Mouse (Mus musculus) heart, postnatal 0 days (tissue): ENCODE data around the gene Slc25a11. TPM values are rescaled to one million over a fixed set of nuclear protein-coding genes. Genes with fewer than 3 reads are reported as not detected.

ENCODE experiments used
- ATAC-seq: fragments of 200-750 bp; cut with Nextera tagmentation; 2 replicates; pipeline ENCODE4 v1.8.0; 2017; ENCODE audit warnings: low read depth, moderate number of reproducible peaks, moderate library complexity; ENCODE audit not compliant: insufficient read depth
- DNase-seq: peaks from one replicate; pipeline ENCODE4 v3.0.0-alpha.2; 2016; ENCODE audit warnings: low spot score
- H3K27ac ChIP-seq: fragments of 300-500 bp; sonication (generic); 2 replicates; pipeline ENCODE4 v1.5.1; 2014; ENCODE audit warnings: low read depth, mild to moderate bottlenecking
- H3K27me3 ChIP-seq: fragments of 300-500 bp; sonication (generic); 2 replicates; pipeline ENCODE4 v1.6.1; 2014; ENCODE audit warnings: low read length, mixed read lengths; ENCODE audit not compliant: control insufficient read depth, insufficient read depth
- H3K36me3 ChIP-seq: fragments of 300-500 bp; sonication (generic); replicated peaks from 2 replicates; pipeline ENCODE4 v1.6.1; 2014; ENCODE audit warnings: low read length, mixed read lengths; ENCODE audit not compliant: control insufficient read depth, insufficient read depth
- H3K4me1 ChIP-seq: fragments of 300-500 bp; sonication (generic); 2 replicates; pipeline ENCODE4 v1.6.1; 2014; ENCODE audit warnings: antibody characterized with exemption; ENCODE audit not compliant: control insufficient read depth, insufficient read depth
- H3K4me2 ChIP-seq: fragments of 300-500 bp; sonication (generic); 2 replicates; pipeline ENCODE4 v1.6.1; 2014; ENCODE audit warnings: low read depth, mild to moderate bottlenecking, low read length, moderate library complexity
- H3K4me3 ChIP-seq: fragments of 300-500 bp; sonication (generic); 2 replicates; pipeline ENCODE4 v1.5.1; 2014; ENCODE audit warnings: low read depth, low read length
- H3K9ac ChIP-seq: fragments of 300-500 bp; sonication (generic); replicated peaks from 2 replicates; pipeline ENCODE4 v1.6.1; 2014; ENCODE audit warnings: low read depth, low read length, mixed read lengths
- H3K9me3 ChIP-seq: fragments of 300-500 bp; sonication (generic); replicated peaks from 2 replicates; pipeline ENCODE4 v1.6.1; 2016; ENCODE audit warnings: low read length; ENCODE audit not compliant: control insufficient read depth
- CTCF ChIP-seq: IDR thresholded peaks from 2 replicates; pipeline ENCODE4 v1.5.1; 2016; ENCODE audit warnings: antibody characterized with exemption, control low read depth, low read depth
- EP300 ChIP-seq: IDR thresholded peaks from 2 replicates; pipeline ENCODE4 v1.6.1; 2016; ENCODE audit warnings: antibody characterized with exemption, low read depth
- WGBS: fragments of 180-500 bp; shearing (Covaris S2); extraction: QIAGEN DNeasy Blood & Tissue Kit; methylation state at CpG from one replicate; pipeline ENCODE4 v1.1.7; 2014; 5-methylcytosine and 5-hydroxymethylcytosine counted together
- polyA plus RNA-seq: library from polyadenylated mRNA; unstranded; fragments of >200 nt; fragmentation: Nextera tagmentation; extraction: Ambion mirVana; gene quantifications from 2 replicates; pipeline ENCODE4 v1.2.1, GENCODE M21; 2015
- total RNA-seq: library from RNA; depleted of rRNA; stranded (reverse); fragments of >200 nt; gene quantifications from 2 replicates; pipeline ENCODE4 v1.2.3, GENCODE M21; 2014; ENCODE audit warnings: low replicate concordance

Gene Slc25a11
- total and polyA plus RNA-seq, 2 experiments from 2014 or later, result 446 to 532 TPM

GRCm38 (mm10) chr11:70679361-70679760 is 32.1 kb upstream of the Slc25a11 start:
- Histone ChIP-seq H3K4me3 (no peak overlapping the region), H3K36me3 (peaks cover 78% of the 10 kb centered on the region), H3K4me1 (peaks cover 8% of the 10 kb centered on the region), H3K9ac (no peak overlapping the region), H3K27me3 (no peaks in the 10 kb centered on the region), H3K9me3 (no peaks in the 10 kb centered on the region), H3K27ac (no peak overlapping the region), H3K4me2 (no peak overlapping the region)
- WGBS, result 93% methylated on average over 8 of the region's 8 CpGs
- DNase-seq (no peak), ATAC-seq (no peak)
- no peak for TF ChIP-seq EP300
- no peak for TF ChIP-seq CTCF

- no peak for ATAC-seq
- no peak for TF ChIP-seq CTCF
- TF ChIP-seq EP300, result no peak
- Histone ChIP-seq H3K4me2 (no peak overlapping the region), H3K9me3 (no peaks in the 10 kb centered on the region), H3K27me3 (no peaks in the 10 kb centered on the region), H3K27ac (no peak overlapping the region), H3K4me1 (peaks cover 8% of the 10 kb centered on the region), H3K36me3 (peaks cover 78% of the 10 kb centered on the region), H3K4me3 (no peak overlapping the region), H3K9ac (no peak overlapping the region)
- WGBS, result 90% methylated on average over 2 of the region's 2 CpGs
- DNase-seq, result no peak
Measured at GRCm38 (mm10) chr11:70678576-70678975, 31.3 kb upstream of the Slc25a11 start.

- ATAC-seq (no peak), DNase-seq (no peak)
- 81% methylated on average over 9 of the region's 9 CpGs for WGBS
- Histone ChIP-seq H3K4me1 (peaks cover 8% of the 10 kb centered on the region), H3K4me3 (no peak overlapping the region), H3K9ac (no peak overlapping the region), H3K27ac (no peak overlapping the region), H3K4me2 (no peak overlapping the region), H3K36me3 (peaks cover 74% of the 10 kb centered on the region), H3K9me3 (no peaks in the 10 kb centered on the region), H3K27me3 (no peaks in the 10 kb centered on the region)
- TF ChIP-seq EP300 (no peak), CTCF (no peak)
Measured at GRCm38 (mm10) chr11:70678092-70678491, 30.8 kb upstream of the Slc25a11 start.

- DNase-seq (no peak), ATAC-seq (no peak)
- Histone ChIP-seq H3K4me2 (no peak overlapping the region), H3K36me3 (peaks cover 51% of the 10 kb centered on the region), H3K27me3 (no peaks in the 10 kb centered on the region), H3K4me3 (no peak overlapping the region), H3K9ac (no peak overlapping the region), H3K4me1 (0 out of 2 replicates have a peak, but pooled peaks cover 3% of the 10 kb centered on the region), H3K9me3 (no peaks in the 10 kb centered on the region), H3K27ac (no peak overlapping the region)
- 70% methylated on average over 11 of the region's 11 CpGs for WGBS
- TF ChIP-seq CTCF, result no peak
- no peak for TF ChIP-seq EP300
Measured at GRCm38 (mm10) chr11:70674501-70674900, 27.2 kb upstream of the Slc25a11 start.

GRCm38 (mm10) chr11:70674014-70674413 is 26.7 kb upstream of the Slc25a11 start:
- TF ChIP-seq EP300 (no peak), CTCF (no peak)
- Histone ChIP-seq H3K4me3 (no peak overlapping the region), H3K4me1 (0 out of 2 replicates have a peak, but pooled peaks cover 3% of the 10 kb centered on the region), H3K9ac (no peak overlapping the region), H3K36me3 (peaks cover 46% of the 10 kb centered on the region), H3K27me3 (no peaks in the 10 kb centered on the region), H3K4me2 (no peak overlapping the region), H3K9me3 (no peaks in the 10 kb centered on the region), H3K27ac (no peak overlapping the region)
- no peak for DNase-seq
- ATAC-seq, result no peak
- WGBS, result 80% methylated on average over 6 of the region's 6 CpGs

GRCm38 (mm10) chr11:70671333-70672047 is 24.2 kb upstream of the Slc25a11 start:
- 79% methylated on average over 16 of the region's 16 CpGs for WGBS
- no peak overlapping the region for H3K9ac ChIP-seq
- H3K4me3 ChIP-seq, result no peak overlapping the region

More at GRCm38 (mm10) chr11:70671333-70672047, 24.2 kb upstream of the Slc25a11 start:
- Histone ChIP-seq H3K4me1 (peaks cover 11% of the 10 kb centered on the region), H3K36me3 (peaks cover 30% of the 10 kb centered on the region), H3K4me2 (no peak overlapping the region), H3K27me3 (no peaks in the 10 kb centered on the region), H3K9me3 (no peaks in the 10 kb centered on the region), H3K27ac (no peak overlapping the region)
- TF ChIP-seq CTCF, result no peak
- TF ChIP-seq EP300, result no peak
- no peak for DNase-seq
- ATAC-seq, result no peak
